Mouse (Mus musculus): ENCODE results near the gene Tspyl1. TPM values are rescaled to one million over a fixed set of nuclear protein-coding genes. Genes with fewer than 3 reads are reported as not detected.

Gene Tspyl1
- total RNA-seq, 2 experiments from 2014 or later, result 57.0 to 58.7 TPM

- DNase-seq (ENCODE audit: low spot score), result peak; percentile 28
These were observed 16.2 kb downstream of the Tspyl1 start for GRCm38 (mm10) chr10:34297980-34298753.

- DNase-seq (ENCODE audit: low spot score), result no peak
These were observed 18.4 kb downstream of the Tspyl1 start for GRCm38 (mm10) chr10:34300368-34300767.

GRCm38 (mm10) chr10:34307070-34307469 is 25.1 kb downstream of the Tspyl1 start:
- DNase-seq (ENCODE audit: low spot score), result no peak

GRCm38 (mm10) chr10:34309915-34310685 is 28.1 kb downstream of the Tspyl1 start:
- no peak for DNase-seq (ENCODE audit: low spot score)

GRCm38 (mm10) chr10:34312536-34312935 is 30.5 kb downstream of the Tspyl1 start:
- DNase-seq (ENCODE audit: low spot score), result no peak

- no peak for DNase-seq (ENCODE audit: low spot score)
These were observed 34.7 kb downstream of the Tspyl1 start for GRCm38 (mm10) chr10:34316571-34317216.

- no peak for DNase-seq (ENCODE audit: low spot score)
These were observed 35.2 kb downstream of the Tspyl1 start for GRCm38 (mm10) chr10:34317217-34317606.

- DNase-seq (ENCODE audit: low spot score), result no peak
These were observed 38.8 kb downstream of the Tspyl1 start for GRCm38 (mm10) chr10:34320809-34321208.

- no peak for DNase-seq (ENCODE audit: low spot score)
These were observed 44.7 kb downstream of the Tspyl1 start for GRCm38 (mm10) chr10:34326701-34327100.

GRCm38 (mm10) chr10:34327144-34327543 is 45.2 kb downstream of the Tspyl1 start:
- DNase-seq (ENCODE audit: low spot score), result no peak

GRCm38 (mm10) chr10:34328310-34328709 is 46.3 kb downstream of the Tspyl1 start:
- peak; percentile 28 for DNase-seq (ENCODE audit: low spot score)

Other genes with a start within 250 kb of the Tspyl1 start
- not detected for gene Trappc3l, start 244.6 kb upstream of the Tspyl1 start, total RNA-seq (2021)
- gene Calhm4, start 237.9 kb upstream of the Tspyl1 start, total RNA-seq (2021), result not detected
- under 1 TPM; 0.25 to 0.59 TPM for gene Calhm5, start 185.7 kb upstream of the Tspyl1 start, total RNA-seq (2021)
- under 1 TPM in 1 of 2 experiments, not detected in 1; 0.21 TPM for gene Calhm6, start 154.2 kb upstream of the Tspyl1 start, total RNA-seq (2021)
- gene Dse, start 74.5 kb upstream of the Tspyl1 start, total RNA-seq (2021), result 1 to 10 TPM; 2.9 to 5.1 TPM
- gene Tspyl4, start 15.3 kb downstream of the Tspyl1 start, total RNA-seq (2021), result 1 to 10 TPM; 1.6 to 2.2 TPM
- not detected for gene Col10a1, start 107.8 kb downstream of the Tspyl1 start, total RNA-seq (2021)
- 1 to 10 TPM; 4.6 to 5.2 TPM for gene Nt5dc1, start 136.4 kb downstream of the Tspyl1 start, total RNA-seq (2021)
- gene Frk, start 201.2 kb downstream of the Tspyl1 start, total RNA-seq (2021), result under 1 TPM; 0.53 to 0.69 TPM

Data from gastrocnemius, adult 18-20 months (tissue).